Mouse (Mus musculus) embryonic facial prominence, embryonic 14.5 days (tissue): ENCODE measurements at regions not wholly inside any gene's neighbourhood (a gene's known extent, or its start where the extent isn't known, plus 50 kb on each side); places are given as distances from the start of the nearest gene placed in this dataset.

Source experiments
- ATAC-seq: fragments of 200-750 bp; cut with Nextera tagmentation; 2 replicates; pipeline ENCODE4 v1.8.0; 2017; ENCODE audit warnings: low read depth, moderate number of reproducible peaks, moderate TSS enrichment
- DNase-seq: peaks from one replicate; pipeline ENCODE4 v3.0.0-alpha.2; 2015; ENCODE audit warnings: low spot score
- H3K27ac ChIP-seq: fragments of 300-500 bp; sonication (generic); replicated peaks from 2 replicates; pipeline ENCODE4 v1.5.1; 2014; ENCODE audit warnings: low read depth, mild to moderate bottlenecking, low read length, moderate library complexity
- H3K27me3 ChIP-seq: fragments of 300-500 bp; sonication (generic); replicated peaks from 2 replicates; pipeline ENCODE4 v1.6.1; 2014; ENCODE audit warnings: low read length; ENCODE audit not compliant: control insufficient read depth, insufficient read depth
- H3K36me3 ChIP-seq: fragments of 300-500 bp; sonication (generic); 2 replicates; pipeline ENCODE4 v1.6.1; 2014; ENCODE audit warnings: low read length, mixed read lengths; ENCODE audit not compliant: control insufficient read depth, insufficient read depth
- H3K4me1 ChIP-seq: fragments of 300-500 bp; sonication (generic); 2 replicates; pipeline ENCODE4 v1.6.1; 2014; ENCODE audit warnings: antibody characterized with exemption, low read length; ENCODE audit not compliant: control insufficient read depth, insufficient read depth
- H3K4me2 ChIP-seq: fragments of 300-500 bp; sonication (generic); 2 replicates; pipeline ENCODE4 v1.6.1; 2014; ENCODE audit warnings: low read depth, mild to moderate bottlenecking, low read length, moderate library complexity, mixed read lengths
- H3K4me3 ChIP-seq: fragments of 300-500 bp; sonication (generic); 2 replicates; pipeline ENCODE4 v1.5.1; 2014; ENCODE audit warnings: low read depth, mild to moderate bottlenecking, low read length
- H3K9ac ChIP-seq: fragments of 300-500 bp; sonication (generic); 2 replicates; pipeline ENCODE4 v1.6.1; 2014; ENCODE audit warnings: low read depth, mild to moderate bottlenecking, low read length, moderate library complexity, mixed read lengths
- H3K9me3 ChIP-seq: fragments of 300-500 bp; sonication (generic); 2 replicates; pipeline ENCODE4 v1.6.1; 2016; ENCODE audit warnings: low read length; ENCODE audit not compliant: control insufficient read depth

DNA sequence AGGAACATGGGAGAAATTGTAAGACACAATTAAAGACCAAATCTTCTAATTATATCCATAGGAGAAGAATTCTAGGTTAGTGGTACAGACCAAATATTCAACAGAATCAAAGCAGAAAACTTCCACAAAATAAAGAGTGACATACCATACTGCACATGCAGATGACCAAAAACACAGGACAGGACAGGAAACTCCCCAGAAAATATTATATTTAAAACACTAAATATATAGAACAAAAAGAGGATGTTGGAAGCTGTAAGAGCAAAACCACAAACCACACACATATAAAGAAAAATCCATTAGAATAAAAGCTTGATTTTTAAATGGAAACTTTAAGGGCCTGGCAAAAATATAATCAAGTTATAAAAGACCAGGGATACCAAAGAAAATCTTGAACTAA is 66.5 kb downstream of the Htr1b start:
- no peaks in the 10 kb centered on the region for H3K27me3 ChIP-seq
- no peaks in the 10 kb centered on the region for H3K9me3 ChIP-seq
- H3K4me2 ChIP-seq: no peak overlapping the region
- H3K4me1 ChIP-seq: no peaks in the 10 kb centered on the region
- no peak overlapping the region for H3K27ac ChIP-seq
- ATAC-seq (no peak), DNase-seq (no peak)
- H3K9ac ChIP-seq: no peak overlapping the region
- no peaks in the 10 kb centered on the region for H3K36me3 ChIP-seq
- no peak overlapping the region for H3K4me3 ChIP-seq

- H3K27ac ChIP-seq: no peak overlapping the region
- H3K9ac ChIP-seq: no peak overlapping the region
- H3K27me3 ChIP-seq: no peaks in the 10 kb centered on the region
- no peaks in the 10 kb centered on the region for H3K36me3 ChIP-seq
- no peak overlapping the region for H3K4me2 ChIP-seq
- H3K4me1 ChIP-seq: no peaks in the 10 kb centered on the region
- H3K4me3 ChIP-seq: no peak overlapping the region
- DNase-seq (peak; percentile 71), ATAC-seq (no peak)
- H3K9me3 ChIP-seq: no peaks in the 10 kb centered on the region
Measured at GRCm38 (mm10) chr9:81538354-81538753, 95.3 kb downstream of the Htr1b start.
